7 mouse cellular contexts compared by ENCODE assay signal in genomic region chr7:136059896-136060295, GRCm38 (mm10).
DNase-seq lines count a peak whose midpoint lies in the region; ATAC-seq lines count a peak whose summit lies in the region.

No protein-coding gene starts in this region.

- 34% methylated on average over 11 of the region's 11 CpGs for WGBS in embryonic facial prominence, embryonic 15.5 days
- WGBS in limb, embryonic 11.5 days, result 30% methylated on average over 11 of the region's 11 CpGs
- 13% methylated on average over 11 of the region's 11 CpGs for WGBS in neural tube, embryonic 12.5 days

- peak overlapping the region; percentile 63 for H3K4me2 ChIP-seq in embryonic facial prominence, embryonic 15.5 days (replicated peaks)
- no peak overlapping the region for H3K4me2 ChIP-seq in limb, embryonic 11.5 days (ENCODE audit: low read depth, severe bottlenecking)
- 0 out of 2 replicates have a peak overlapping the region, but pooled peaks have one; percentile 59 for H3K4me2 ChIP-seq in neural tube, embryonic 12.5 days (replicated peaks)

- no peak overlapping the region for H3K27ac ChIP-seq in embryonic facial prominence, embryonic 15.5 days (replicated peaks)
- peak overlapping the region; percentile 53 for H3K27ac ChIP-seq in limb, embryonic 11.5 days (replicated peaks; ENCODE audit: low read depth, low read length)
- H3K27ac ChIP-seq in neural tube, embryonic 12.5 days, result no peak overlapping the region

- peaks cover 34% of the 10 kb centered on the region for H3K4me1 ChIP-seq in embryonic facial prominence, embryonic 15.5 days
- peaks cover 34% of the 10 kb centered on the region for H3K4me1 ChIP-seq in limb, embryonic 11.5 days (ENCODE audit: control insufficient read depth, insufficient read depth, low read length)
- H3K4me1 ChIP-seq in neural tube, embryonic 12.5 days, result peaks cover 30% of the 10 kb centered on the region

- no peaks in the 10 kb centered on the region for H3K36me3 ChIP-seq in embryonic facial prominence, embryonic 15.5 days
- H3K36me3 ChIP-seq in limb, embryonic 11.5 days (ENCODE audit: control insufficient read depth, insufficient read depth, low read length), result no peaks in the 10 kb centered on the region
- no peaks in the 10 kb centered on the region for H3K36me3 ChIP-seq in neural tube, embryonic 12.5 days

- peaks cover 5% of the 10 kb centered on the region for H3K27me3 ChIP-seq in embryonic facial prominence, embryonic 15.5 days
- no peaks in the 10 kb centered on the region for H3K27me3 ChIP-seq in limb, embryonic 11.5 days (ENCODE audit: control insufficient read depth, insufficient read depth, low read length)
- no peaks in the 10 kb centered on the region for H3K27me3 ChIP-seq in neural tube, embryonic 12.5 days (replicated peaks)

- DNase-seq in left cerebral cortex, postnatal 4 days, result peak; percentile 23
- no peak for DNase-seq in left cerebral cortex, adult 8-10 months (ENCODE audit: low spot score in 2 of 2)
- DNase-seq in limb, embryonic 11.5 days (ENCODE audit: low spot score), result peak; percentile 59
- no peak for DNase-seq in thymus, postnatal 10 days (ENCODE audit: low spot score in 2 of 2)
- DNase-seq in frontal cortex, adult 2 months (ENCODE audit: extremely low spot score in 1 of 2, low spot score in 1 of 2), result no peak

- ATAC-seq in embryonic facial prominence, embryonic 15.5 days (ENCODE audit: insufficient number of reproducible peaks, low FRiP score, low TSS enrichment, low read depth), result no peak
- no peak for ATAC-seq in limb, embryonic 11.5 days (ENCODE audit: insufficient number of reproducible peaks, low FRiP score, low TSS enrichment, low read depth)
- ATAC-seq in neural tube, embryonic 12.5 days (ENCODE audit: low FRiP score, low read depth), result no peak

- no peaks in the 10 kb centered on the region for H3K9me3 ChIP-seq in embryonic facial prominence, embryonic 15.5 days (replicated peaks)
- no peaks in the 10 kb centered on the region for H3K9me3 ChIP-seq in limb, embryonic 11.5 days (ENCODE audit: control insufficient read depth, low read length)
- H3K9me3 ChIP-seq in neural tube, embryonic 12.5 days, result no peaks in the 10 kb centered on the region

- H3K4me3 ChIP-seq in embryonic facial prominence, embryonic 15.5 days (replicated peaks), result no peak overlapping the region; the same call in 1 of the 2 replicates
- H3K4me3 ChIP-seq in limb, embryonic 11.5 days (ENCODE audit: low read depth, low read length), result no peak overlapping the region
- H3K4me3 ChIP-seq in neural tube, embryonic 12.5 days, result no peak overlapping the region

- no peak overlapping the region for H3K9ac ChIP-seq in embryonic facial prominence, embryonic 15.5 days
- no peak overlapping the region for H3K9ac ChIP-seq in limb, embryonic 11.5 days (ENCODE audit: low read length)
- no peak overlapping the region for H3K9ac ChIP-seq in neural tube, embryonic 12.5 days

- intact Hi-C loops in left cerebral cortex, postnatal 4 days (cut with DNase I), result loop anchor here (5.0 kb wide), 1 partner anchor 1257 kb away; no protein-coding TSS in a partner anchor

Comparison
In these comparisons a context has a peak if more than half of its experiments do, and no peak if none do; other contexts are left out.
1. DNase-seq: peak in left cerebral cortex, postnatal 4 days (single experiment) and limb, embryonic 11.5 days (single experiment); none in left cerebral cortex, adult 8-10 months (0 of 2), thymus, postnatal 10 days (0 of 2) and frontal cortex, adult 2 months (0 of 2).